Mouse (Mus musculus): ENCODE data around the gene Atg101.

- TF ChIP-seq USF1 (IDR thresholded peaks at IDR 0.05; ENCODE audit: low read depth) (no peak), FOSL1 (IDR thresholded peaks at IDR 0.05; ENCODE audit: insufficient read depth, low read length, poor library complexity, severe bottlenecking) (no peak)
Measured at GRCm38 (mm10) chr15:101303830-101304229, 19.8 kb downstream of the Atg101 start.
